Mouse (Mus musculus): ENCODE results near the gene Tomm40. TPM values are rescaled to one million over a fixed set of nuclear protein-coding genes. Genes with fewer than 3 reads are reported as not detected.

Tomm40 gene
- polyA plus RNA-seq, 1 experiment from 2014 or later = 128 TPM

DNA sequence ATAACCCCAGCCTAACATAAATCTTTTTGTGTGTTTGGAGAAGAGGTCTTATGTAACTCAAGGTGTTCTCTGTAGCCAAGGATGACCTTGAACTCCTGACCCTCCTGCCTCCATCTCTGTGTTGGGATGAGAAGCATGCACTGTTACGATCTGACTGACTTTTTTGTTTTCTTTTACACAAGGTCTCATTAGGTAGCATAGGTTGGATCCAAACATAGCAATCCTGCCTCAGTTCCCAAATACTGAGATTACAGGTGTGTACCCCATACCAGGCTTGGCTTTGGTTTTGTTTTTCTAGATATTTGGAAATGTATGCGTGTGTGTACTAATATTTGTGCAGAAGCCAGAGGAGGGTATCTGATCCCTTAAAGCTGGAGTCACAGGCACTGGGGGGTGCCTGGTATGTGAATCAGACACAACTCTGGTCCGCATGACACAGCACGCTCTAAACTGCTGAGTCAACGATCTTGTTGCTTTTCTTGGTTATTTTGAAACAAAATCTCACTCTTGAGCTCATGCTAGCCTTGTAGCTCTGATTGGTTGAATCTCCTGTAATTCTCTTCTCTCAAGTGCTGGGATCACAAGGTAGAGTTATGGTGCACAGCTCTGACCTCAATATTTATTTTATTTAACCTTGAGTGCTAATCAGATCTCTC is 3.2 kb upstream of the Tomm40 start:
- no peaks in the 10 kb centered on the region for H3K27me3 ChIP-seq (replicated peaks)
- WGBS = 82% methylated on average over 5 of the region's 5 CpGs
- no peak overlapping the region for H3K4me3 ChIP-seq
- no peak overlapping the region for H3K27ac ChIP-seq (replicated peaks)
- H3K36me3 ChIP-seq = peaks cover 72% of the 10 kb centered on the region
- no peak overlapping the region for H3K4me2 ChIP-seq
- no peak for ATAC-seq (ENCODE audit: extremely low read depth, insufficient number of reproducible peaks, low FRiP score, low TSS enrichment)
- H3K9ac ChIP-seq = no peak overlapping the region
- H3K4me1 ChIP-seq = peaks cover 23% of the 10 kb centered on the region
- peaks cover 11% of the 10 kb centered on the region for H3K9me3 ChIP-seq

DNA sequence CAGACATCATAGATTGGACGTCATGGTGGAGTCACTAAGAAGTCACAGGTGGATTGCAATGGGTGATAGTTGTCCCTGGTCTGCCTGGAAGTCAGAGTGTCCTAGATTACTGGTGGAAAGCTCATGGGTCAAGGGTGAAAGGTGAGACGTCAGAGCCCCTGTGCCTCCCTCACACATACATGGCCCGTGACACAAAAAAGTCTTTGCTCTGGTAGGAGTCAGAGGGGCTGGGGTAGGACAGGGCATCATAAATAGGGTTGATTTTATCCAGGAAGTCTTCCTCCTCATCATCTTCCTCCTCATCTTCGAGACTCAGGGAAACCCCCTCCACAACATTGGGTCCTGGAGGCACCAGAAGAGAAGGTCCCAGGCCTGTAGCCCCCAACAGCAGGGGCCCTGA is 2.1 kb upstream of the Tomm40 start:
- H3K9ac ChIP-seq = no peak overlapping the region
- H3K4me3 ChIP-seq = no peak overlapping the region
- WGBS = 80% methylated on average over 4 of the region's 4 CpGs
- H3K27me3 ChIP-seq (replicated peaks) = no peaks in the 10 kb centered on the region
- H3K4me2 ChIP-seq = no peak overlapping the region
- H3K9me3 ChIP-seq = peaks cover 11% of the 10 kb centered on the region
- peaks cover 25% of the 10 kb centered on the region for H3K4me1 ChIP-seq
- H3K36me3 ChIP-seq = peaks cover 72% of the 10 kb centered on the region
- no peak overlapping the region for H3K27ac ChIP-seq (replicated peaks)
- no peak for ATAC-seq (ENCODE audit: extremely low read depth, insufficient number of reproducible peaks, low FRiP score, low TSS enrichment)

DNA sequence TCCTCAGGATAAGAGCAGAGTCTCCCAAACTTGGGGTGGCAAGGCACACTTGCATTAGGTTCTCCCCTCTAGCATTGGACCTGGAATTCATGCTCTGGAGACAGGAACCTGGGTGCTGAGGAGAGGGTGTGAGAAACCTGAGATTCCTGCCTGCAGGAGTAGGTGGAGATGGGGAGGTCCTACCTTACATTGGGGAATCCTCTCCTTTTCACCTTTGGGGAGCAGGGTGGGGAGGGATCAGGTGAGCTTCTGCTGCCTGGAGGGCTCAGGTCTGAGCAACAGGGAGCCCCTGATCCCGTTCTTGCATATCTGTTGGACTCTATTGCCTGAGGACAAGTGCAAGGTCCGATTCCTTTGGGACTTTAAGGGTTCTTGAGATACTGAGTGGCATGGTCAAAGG is 1.6 kb upstream of the Tomm40 start:
- H3K36me3 ChIP-seq = peaks cover 72% of the 10 kb centered on the region

DNA sequence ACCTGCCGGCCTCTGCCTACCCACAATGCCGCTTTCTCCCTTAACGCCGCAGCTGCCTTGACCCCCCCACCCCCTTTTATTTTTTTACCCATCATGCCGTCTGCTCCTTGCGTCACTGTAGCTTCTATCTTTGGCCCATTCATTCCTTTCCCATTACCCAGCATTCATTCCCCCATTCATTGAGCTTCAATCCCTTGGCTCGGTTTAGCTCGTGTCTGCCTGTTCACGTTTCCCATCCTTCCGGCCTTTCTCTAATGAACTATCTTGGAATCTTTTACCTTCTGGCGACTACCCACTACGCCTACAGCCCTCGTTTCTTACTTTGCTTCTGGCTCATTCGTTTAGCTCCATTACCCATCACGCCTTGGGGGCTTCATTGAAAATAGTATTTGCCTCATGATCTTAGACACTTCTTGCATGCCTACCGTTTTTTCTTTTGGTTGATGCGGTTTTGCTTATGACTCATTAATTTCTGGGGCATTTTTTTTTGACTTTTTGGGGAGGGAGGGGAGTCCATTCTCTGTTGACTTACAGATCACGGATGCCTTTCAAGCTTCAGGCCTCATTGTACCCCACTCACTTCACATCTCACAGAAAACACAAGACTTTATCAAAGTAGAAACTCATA is 931 bp upstream of the Tomm40 start:
- H3K27ac ChIP-seq (replicated peaks) = peak overlapping the region; percentile 85
- H3K9me3 ChIP-seq = peaks cover 8% of the 10 kb centered on the region
- peaks cover 25% of the 10 kb centered on the region for H3K4me1 ChIP-seq
- H3K9ac ChIP-seq = peak overlapping the region; percentile 67
- peaks cover 72% of the 10 kb centered on the region for H3K36me3 ChIP-seq
- no peak for ATAC-seq (ENCODE audit: extremely low read depth, insufficient number of reproducible peaks, low FRiP score, low TSS enrichment)
- no peaks in the 10 kb centered on the region for H3K27me3 ChIP-seq (replicated peaks)
- peak overlapping the region; percentile 76 for H3K4me2 ChIP-seq
- peak overlapping the region; percentile 49 for H3K4me3 ChIP-seq
- WGBS = 6% methylated on average over 18 of the region's 18 CpGs

More for the DNA sequence above, 1.6 kb upstream of the Tomm40 start:
- H3K4me2 ChIP-seq = peak overlapping the region; percentile 76
- peaks cover 25% of the 10 kb centered on the region for H3K4me1 ChIP-seq
- no peaks in the 10 kb centered on the region for H3K27me3 ChIP-seq (replicated peaks)
- 74% methylated on average over 2 of the region's 2 CpGs for WGBS
- H3K27ac ChIP-seq (replicated peaks) = peak overlapping the region; percentile 85
- H3K9me3 ChIP-seq = peaks cover 11% of the 10 kb centered on the region
- H3K4me3 ChIP-seq = peak overlapping the region; percentile 49
- H3K9ac ChIP-seq = peak overlapping the region; percentile 67; the same call in 1 of the 2 replicates
- ATAC-seq (ENCODE audit: extremely low read depth, insufficient number of reproducible peaks, low FRiP score, low TSS enrichment) = no peak

- no peaks in the 10 kb centered on the region for H3K27me3 ChIP-seq (replicated peaks)
- H3K27ac ChIP-seq (replicated peaks) = peak overlapping the region; percentile 84
- ATAC-seq (ENCODE audit: extremely low read depth, insufficient number of reproducible peaks, low FRiP score, low TSS enrichment) = no peak
- H3K36me3 ChIP-seq = peaks cover 72% of the 10 kb centered on the region
- H3K9ac ChIP-seq = peak overlapping the region; percentile 98
- no peaks in the 10 kb centered on the region for H3K9me3 ChIP-seq
- H3K4me1 ChIP-seq = peaks cover 25% of the 10 kb centered on the region
- peak overlapping the region; percentile 96 for H3K4me3 ChIP-seq
- under 1% methylated on average over 38 of the region's 39 CpGs for WGBS
- peak overlapping the region; percentile 93 for H3K4me2 ChIP-seq
Observed at GRCm38 (mm10) chr7:19714836-19715235, 402 bp downstream of the Tomm40 start.

GRCm38 (mm10) chr7:19713598-19713997 is 1.6 kb downstream of the Tomm40 start:
- peaks cover 25% of the 10 kb centered on the region for H3K4me1 ChIP-seq
- peak overlapping the region; percentile 98; the same call in 1 of the 2 replicates for H3K9ac ChIP-seq
- peaks cover 72% of the 10 kb centered on the region for H3K36me3 ChIP-seq
- no peak overlapping the region for H3K27ac ChIP-seq (replicated peaks)
- no peaks in the 10 kb centered on the region for H3K9me3 ChIP-seq
- H3K4me2 ChIP-seq = peak overlapping the region; percentile 93; the same call in 1 of the 2 replicates
- H3K27me3 ChIP-seq (replicated peaks) = no peaks in the 10 kb centered on the region
- ATAC-seq (ENCODE audit: extremely low read depth, insufficient number of reproducible peaks, low FRiP score, low TSS enrichment) = no peak
- 82% methylated on average over 9 of the region's 9 CpGs for WGBS
- peak overlapping the region; percentile 96 for H3K4me3 ChIP-seq

DNA sequence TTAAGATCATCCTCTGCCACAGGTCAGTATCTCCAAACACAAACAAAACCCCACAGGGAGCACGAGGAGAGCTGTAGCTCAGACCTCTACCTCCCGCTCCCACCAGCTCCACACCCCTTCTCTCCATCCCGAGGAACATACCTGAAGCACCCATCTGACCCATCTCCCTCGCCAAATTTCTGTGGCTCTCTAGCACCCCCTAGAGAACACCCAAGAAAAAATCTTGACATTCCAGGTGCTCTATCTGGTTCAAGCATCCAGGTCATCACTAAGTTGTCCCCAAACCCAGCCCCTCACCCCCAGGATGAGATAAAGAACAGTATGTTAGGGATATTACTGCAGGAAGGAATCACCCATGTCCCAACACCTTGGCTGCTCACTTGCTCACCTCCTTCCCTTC is 2.0 kb downstream of the Tomm40 start:
- no peak for ATAC-seq (ENCODE audit: extremely low read depth, insufficient number of reproducible peaks, low FRiP score, low TSS enrichment)
- no peaks in the 10 kb centered on the region for H3K27me3 ChIP-seq (replicated peaks)
- WGBS = 49% methylated on average over 4 of the region's 4 CpGs
- peaks cover 25% of the 10 kb centered on the region for H3K4me1 ChIP-seq
- H3K4me2 ChIP-seq = no peak overlapping the region
- peaks cover 73% of the 10 kb centered on the region for H3K36me3 ChIP-seq
- H3K27ac ChIP-seq (replicated peaks) = no peak overlapping the region
- H3K9ac ChIP-seq = no peak overlapping the region
- H3K9me3 ChIP-seq = no peaks in the 10 kb centered on the region
- 0 out of 2 replicates have a peak overlapping the region, but pooled peaks have one; percentile 96 for H3K4me3 ChIP-seq

GRCm38 (mm10) chr7:19712414-19712813 is 2.8 kb downstream of the Tomm40 start:
- Histone ChIP-seq H3K9ac (no peak overlapping the region), H3K9me3 (no peaks in the 10 kb centered on the region), H3K4me3 (no peak overlapping the region), H3K27ac (replicated peaks) (no peak overlapping the region), H3K4me1 (peaks cover 25% of the 10 kb centered on the region), H3K27me3 (replicated peaks) (no peaks in the 10 kb centered on the region), H3K4me2 (no peak overlapping the region), H3K36me3 (peaks cover 75% of the 10 kb centered on the region)
- ATAC-seq (ENCODE audit: extremely low read depth, insufficient number of reproducible peaks, low FRiP score, low TSS enrichment) = no peak
- 73% methylated on average over 4 of the region's 4 CpGs for WGBS

- Histone ChIP-seq H3K36me3 (peaks cover 82% of the 10 kb centered on the region), H3K4me3 (no peak overlapping the region), H3K27ac (replicated peaks) (no peak overlapping the region), H3K4me1 (peaks cover 16% of the 10 kb centered on the region), H3K9ac (no peak overlapping the region), H3K9me3 (no peaks in the 10 kb centered on the region), H3K4me2 (no peak overlapping the region), H3K27me3 (replicated peaks) (no peaks in the 10 kb centered on the region)
- 92% methylated on average over 10 of the region's 10 CpGs for WGBS
- no peak for ATAC-seq (ENCODE audit: extremely low read depth, insufficient number of reproducible peaks, low FRiP score, low TSS enrichment)
Observed at GRCm38 (mm10) chr7:19710650-19711049, 4.6 kb downstream of the Tomm40 start.

- no peak overlapping the region for H3K4me3 ChIP-seq
- H3K9ac ChIP-seq = no peak overlapping the region
- peaks cover 19% of the 10 kb centered on the region for H3K4me1 ChIP-seq
- peaks cover 86% of the 10 kb centered on the region for H3K36me3 ChIP-seq
- no peaks in the 10 kb centered on the region for H3K27me3 ChIP-seq (replicated peaks)
- no peaks in the 10 kb centered on the region for H3K9me3 ChIP-seq
- WGBS = 90% methylated on average over 7 of the region's 7 CpGs
- H3K4me2 ChIP-seq = no peak overlapping the region
- no peak overlapping the region for H3K27ac ChIP-seq (replicated peaks)
- ATAC-seq (ENCODE audit: extremely low read depth, insufficient number of reproducible peaks, low FRiP score, low TSS enrichment) = no peak
Observed at GRCm38 (mm10) chr7:19705271-19705670, 10.0 kb downstream of the Tomm40 start.

DNA sequence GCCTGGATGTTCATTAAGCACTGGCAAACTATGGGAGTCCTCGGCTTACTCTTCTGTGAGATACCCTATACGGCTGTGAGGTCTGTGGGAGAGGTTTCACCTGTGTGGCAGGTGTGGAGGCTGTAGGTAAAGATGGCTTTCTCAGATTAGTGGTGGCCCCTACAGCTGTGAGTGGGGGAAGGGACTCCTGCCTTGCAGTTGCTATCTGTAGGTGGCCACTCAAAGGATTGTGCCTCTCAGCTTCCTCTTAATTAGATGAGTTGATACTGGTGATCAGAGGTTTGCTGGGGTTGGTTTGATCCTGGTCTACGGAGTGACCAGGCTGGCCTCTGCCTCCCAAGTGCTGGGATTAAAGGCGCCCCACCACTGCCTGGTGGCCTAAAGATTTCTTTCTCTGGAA is 10.8 kb downstream of the Tomm40 start:
- H3K4me2 ChIP-seq = no peak overlapping the region
- no peak overlapping the region for H3K27ac ChIP-seq (replicated peaks)
- H3K36me3 ChIP-seq = peaks cover 78% of the 10 kb centered on the region
- no peak overlapping the region for H3K4me3 ChIP-seq
- no peaks in the 10 kb centered on the region for H3K27me3 ChIP-seq (replicated peaks)
- H3K9me3 ChIP-seq = no peaks in the 10 kb centered on the region
- H3K9ac ChIP-seq = no peak overlapping the region
- 83% methylated on average over 4 of the region's 4 CpGs for WGBS
- peaks cover 26% of the 10 kb centered on the region for H3K4me1 ChIP-seq
- ATAC-seq (ENCODE audit: extremely low read depth, insufficient number of reproducible peaks, low FRiP score, low TSS enrichment) = no peak

Measured in heart, embryonic 13.5 days (tissue).